Mouse (Mus musculus) hindbrain, embryonic 11.5 days (tissue): ENCODE results near the gene Glo1. TPM values are rescaled to one million over a fixed set of nuclear protein-coding genes. Genes with fewer than 3 reads are reported as not detected.

Experiments
- ATAC-seq: fragments of 200-750 bp; cut with Nextera tagmentation; 2 replicates; pipeline ENCODE4 v1.8.0; 2017; ENCODE audit warnings: mild to moderate bottlenecking, moderate TSS enrichment, moderate library complexity; ENCODE audit not compliant: low FRiP score
- DNase-seq: peaks from one replicate; pipeline ENCODE4 v3.0.0-alpha.2; 2015; ENCODE audit warnings: low spot score
- H3K27ac ChIP-seq: fragments of 300-500 bp; sonication (generic); 2 replicates; pipeline ENCODE4 v1.5.1; 2014; ENCODE audit warnings: mild to moderate bottlenecking, low read depth, low read length
- H3K27me3 ChIP-seq: fragments of 300-500 bp; sonication (generic); 2 replicates; pipeline ENCODE4 v1.6.1; 2014; ENCODE audit warnings: mild to moderate bottlenecking, low read length, moderate library complexity, mixed read lengths; ENCODE audit not compliant: control insufficient read depth, insufficient read depth
- H3K36me3 ChIP-seq: fragments of 300-500 bp; sonication (generic); 2 replicates; pipeline ENCODE4 v1.6.1; 2014; ENCODE audit warnings: mild to moderate bottlenecking, low read length, moderate library complexity, mixed read lengths; ENCODE audit not compliant: control insufficient read depth, insufficient read depth
- H3K4me1 ChIP-seq: fragments of 300-500 bp; sonication (generic); replicated peaks from 2 replicates; pipeline ENCODE4 v1.6.1; 2014; ENCODE audit warnings: low read length, mixed read lengths; ENCODE audit not compliant: control insufficient read depth, insufficient read depth
- H3K4me2 ChIP-seq: fragments of 300-500 bp; sonication (generic); replicated peaks from 2 replicates; pipeline ENCODE4 v1.6.1; 2014; ENCODE audit warnings: mild to moderate bottlenecking, low read depth, low read length
- H3K4me3 ChIP-seq: fragments of 300-500 bp; sonication (generic); 2 replicates; pipeline ENCODE4 v1.5.1; 2014; ENCODE audit warnings: low read depth, low read length
- H3K9ac ChIP-seq: fragments of 300-500 bp; sonication (generic); 2 replicates; pipeline ENCODE4 v1.6.1; 2014; ENCODE audit warnings: low read depth, low read length
- H3K9me3 ChIP-seq: fragments of 300-500 bp; sonication (generic); 2 replicates; pipeline ENCODE4 v1.6.1; 2016; ENCODE audit warnings: low read length; ENCODE audit not compliant: control insufficient read depth
- WGBS: fragments of 180-500 bp; shearing (Covaris S2); extraction: QIAGEN DNeasy Blood & Tissue Kit; methylation state at CpG from one replicate; pipeline ENCODE4 v1.1.7; 2014; 5-methylcytosine and 5-hydroxymethylcytosine counted together
- polyA plus RNA-seq: library from polyadenylated mRNA; unstranded; fragments of >200 nt; fragmentation: Nextera tagmentation; extraction: Ambion mirVana; gene quantifications from 2 replicates; pipeline ENCODE4 v1.2.1, GENCODE M21; 2014

Glo1 gene
- polyA plus RNA-seq, 1 experiment from 2014 or later = 250 TPM

- H3K27me3 ChIP-seq = no peaks in the 10 kb centered on the region
- no peaks in the 10 kb centered on the region for H3K36me3 ChIP-seq
- no peak overlapping the region for H3K27ac ChIP-seq
- no peak overlapping the region for H3K4me2 ChIP-seq
- WGBS = 63% methylated on average over 8 of the region's 8 CpGs
- DNase-seq = no peak
- no peak for ATAC-seq
- H3K4me1 ChIP-seq = peaks cover 4% of the 10 kb centered on the region; the same call in 1 of the 2 replicates
- no peak overlapping the region for H3K9ac ChIP-seq
- H3K4me3 ChIP-seq = no peak overlapping the region
- no peaks in the 10 kb centered on the region for H3K9me3 ChIP-seq
These were observed 56.5 kb downstream of the Glo1 start for GRCm38 (mm10) chr17:30570173-30570572.

- no peak overlapping the region for H3K4me2 ChIP-seq
- no peak overlapping the region for H3K9ac ChIP-seq
These were observed 58.2 kb downstream of the Glo1 start for GRCm38 (mm10) chr17:30568473-30568872.

GRCm38 (mm10) chr17:30564971-30565370 lies 61.7 kb downstream of the Glo1 start:
- ATAC-seq = no peak
- WGBS = 90% methylated on average over 7 of the region's 7 CpGs

More at GRCm38 (mm10) chr17:30568473-30568872, 58.2 kb downstream of the Glo1 start:
- no peaks in the 10 kb centered on the region for H3K4me1 ChIP-seq
- no peak overlapping the region for H3K27ac ChIP-seq
- no peaks in the 10 kb centered on the region for H3K36me3 ChIP-seq
- H3K27me3 ChIP-seq = no peaks in the 10 kb centered on the region
- ATAC-seq (no peak), DNase-seq (no peak)
- H3K4me3 ChIP-seq = no peak overlapping the region
- no peaks in the 10 kb centered on the region for H3K9me3 ChIP-seq

GRCm38 (mm10) chr17:30564407-30564806 lies 62.3 kb downstream of the Glo1 start:
- DNase-seq (no peak), ATAC-seq (no peak)
- Histone ChIP-seq H3K27me3 (no peaks in the 10 kb centered on the region), H3K4me1 (no peaks in the 10 kb centered on the region), H3K9ac (no peak overlapping the region), H3K27ac (no peak overlapping the region), H3K9me3 (no peaks in the 10 kb centered on the region), H3K4me2 (no peak overlapping the region), H3K4me3 (no peak overlapping the region), H3K36me3 (no peaks in the 10 kb centered on the region)
- 85% methylated on average over 3 of the region's 3 CpGs for WGBS

More at GRCm38 (mm10) chr17:30564971-30565370, 61.7 kb downstream of the Glo1 start:
- H3K36me3 ChIP-seq = no peaks in the 10 kb centered on the region
- no peak for DNase-seq
- H3K4me3 ChIP-seq = no peak overlapping the region
- no peaks in the 10 kb centered on the region for H3K4me1 ChIP-seq
- H3K9ac ChIP-seq = no peak overlapping the region
- no peak overlapping the region for H3K27ac ChIP-seq
- no peak overlapping the region for H3K4me2 ChIP-seq
- no peaks in the 10 kb centered on the region for H3K9me3 ChIP-seq
- no peaks in the 10 kb centered on the region for H3K27me3 ChIP-seq

- 74% methylated on average over 6 of the region's 6 CpGs for WGBS
- DNase-seq (no peak), ATAC-seq (no peak)
- H3K4me1 ChIP-seq = no peaks in the 10 kb centered on the region
- H3K9ac ChIP-seq = no peak overlapping the region
- H3K27me3 ChIP-seq = no peaks in the 10 kb centered on the region
- no peak overlapping the region for H3K4me2 ChIP-seq
- H3K9me3 ChIP-seq = no peaks in the 10 kb centered on the region
- H3K36me3 ChIP-seq = no peaks in the 10 kb centered on the region
- H3K27ac ChIP-seq = no peak overlapping the region
- no peak overlapping the region for H3K4me3 ChIP-seq
These were observed 63.1 kb downstream of the Glo1 start for GRCm38 (mm10) chr17:30563484-30564075.

- ATAC-seq (no peak), DNase-seq (no peak)
- Histone ChIP-seq H3K36me3 (no peaks in the 10 kb centered on the region), H3K27me3 (no peaks in the 10 kb centered on the region), H3K9me3 (no peaks in the 10 kb centered on the region), H3K4me3 (no peak overlapping the region), H3K4me1 (no peaks in the 10 kb centered on the region), H3K4me2 (no peak overlapping the region), H3K9ac (no peak overlapping the region), H3K27ac (no peak overlapping the region)
- 90% methylated on average over 2 of the region's 2 CpGs for WGBS
These were observed 63.9 kb downstream of the Glo1 start for GRCm38 (mm10) chr17:30562770-30563169.

GRCm38 (mm10) chr17:30559536-30559935 lies 67.1 kb downstream of the Glo1 start:
- Histone ChIP-seq H3K27me3 (no peaks in the 10 kb centered on the region), H3K9me3 (no peaks in the 10 kb centered on the region), H3K4me3 (no peak overlapping the region), H3K9ac (no peak overlapping the region), H3K27ac (no peak overlapping the region), H3K4me1 (no peaks in the 10 kb centered on the region), H3K36me3 (no peaks in the 10 kb centered on the region), H3K4me2 (no peak overlapping the region)
- ATAC-seq (no peak), DNase-seq (peak; percentile 62)
- 38% methylated on average over 3 of the region's 3 CpGs for WGBS

- no peak overlapping the region for H3K9ac ChIP-seq
- 84% methylated on average over 2 of the region's 2 CpGs for WGBS
- H3K36me3 ChIP-seq = no peaks in the 10 kb centered on the region
- H3K9me3 ChIP-seq = no peaks in the 10 kb centered on the region
- ATAC-seq (no peak), DNase-seq (no peak)
- no peak overlapping the region for H3K27ac ChIP-seq
- no peak overlapping the region for H3K4me2 ChIP-seq
- H3K4me3 ChIP-seq = no peak overlapping the region
- H3K27me3 ChIP-seq = no peaks in the 10 kb centered on the region
- no peaks in the 10 kb centered on the region for H3K4me1 ChIP-seq
These were observed 68.0 kb downstream of the Glo1 start for GRCm38 (mm10) chr17:30558623-30559022.

- Histone ChIP-seq H3K4me2 (no peak overlapping the region), H3K9ac (no peak overlapping the region), H3K4me3 (no peak overlapping the region), H3K9me3 (no peaks in the 10 kb centered on the region), H3K27me3 (no peaks in the 10 kb centered on the region), H3K36me3 (no peaks in the 10 kb centered on the region), H3K27ac (no peak overlapping the region), H3K4me1 (no peaks in the 10 kb centered on the region)
- DNase-seq = no peak
- ATAC-seq = no peak
- 88% methylated on average over 3 of the region's 3 CpGs for WGBS
These were observed 70.2 kb downstream of the Glo1 start for GRCm38 (mm10) chr17:30556512-30556911.
